Mouse (Mus musculus): ENCODE data around the gene Bhlhb9.
A peak's percentile ranks its signal among the peaks of the same experiment; 100 is the strongest.

Bhlhb9 gene

GRCm38 (mm10) chrX:135886234-135886585 is 88.8 kb downstream of the Bhlhb9 start:
- peak; percentile 5 to 8 for DNase-seq (ENCODE audit: low spot score in 2 of 2)

GRCm38 (mm10) chrX:135916580-135916979 is 119.2 kb downstream of the Bhlhb9 start:
- DNase-seq (ENCODE audit: low spot score in 2 of 2): no peak

- no peak for DNase-seq (ENCODE audit: low spot score in 2 of 2)
These were observed 119.7 kb downstream of the Bhlhb9 start for GRCm38 (mm10) chrX:135917116-135917515.

GRCm38 (mm10) chrX:135922162-135922561 is 124.8 kb downstream of the Bhlhb9 start:
- DNase-seq (ENCODE audit: low spot score in 2 of 2): peak; percentile 5 to 30

GRCm38 (mm10) chrX:135925911-135926310 is 128.5 kb downstream of the Bhlhb9 start:
- DNase-seq (ENCODE audit: low spot score in 2 of 2): no peak

GRCm38 (mm10) chrX:135928588-135928987 is 131.2 kb downstream of the Bhlhb9 start:
- no peak for DNase-seq (ENCODE audit: low spot score in 2 of 2)

- no peak for DNase-seq (ENCODE audit: low spot score in 2 of 2)
These were observed 139.1 kb downstream of the Bhlhb9 start for GRCm38 (mm10) chrX:135936452-135936851.

Data from right cerebral cortex, postnatal 36 days (tissue).